Mouse (Mus musculus): Measurements from ENCODE around the gene Gramd1a.

Gramd1a gene

DNA sequence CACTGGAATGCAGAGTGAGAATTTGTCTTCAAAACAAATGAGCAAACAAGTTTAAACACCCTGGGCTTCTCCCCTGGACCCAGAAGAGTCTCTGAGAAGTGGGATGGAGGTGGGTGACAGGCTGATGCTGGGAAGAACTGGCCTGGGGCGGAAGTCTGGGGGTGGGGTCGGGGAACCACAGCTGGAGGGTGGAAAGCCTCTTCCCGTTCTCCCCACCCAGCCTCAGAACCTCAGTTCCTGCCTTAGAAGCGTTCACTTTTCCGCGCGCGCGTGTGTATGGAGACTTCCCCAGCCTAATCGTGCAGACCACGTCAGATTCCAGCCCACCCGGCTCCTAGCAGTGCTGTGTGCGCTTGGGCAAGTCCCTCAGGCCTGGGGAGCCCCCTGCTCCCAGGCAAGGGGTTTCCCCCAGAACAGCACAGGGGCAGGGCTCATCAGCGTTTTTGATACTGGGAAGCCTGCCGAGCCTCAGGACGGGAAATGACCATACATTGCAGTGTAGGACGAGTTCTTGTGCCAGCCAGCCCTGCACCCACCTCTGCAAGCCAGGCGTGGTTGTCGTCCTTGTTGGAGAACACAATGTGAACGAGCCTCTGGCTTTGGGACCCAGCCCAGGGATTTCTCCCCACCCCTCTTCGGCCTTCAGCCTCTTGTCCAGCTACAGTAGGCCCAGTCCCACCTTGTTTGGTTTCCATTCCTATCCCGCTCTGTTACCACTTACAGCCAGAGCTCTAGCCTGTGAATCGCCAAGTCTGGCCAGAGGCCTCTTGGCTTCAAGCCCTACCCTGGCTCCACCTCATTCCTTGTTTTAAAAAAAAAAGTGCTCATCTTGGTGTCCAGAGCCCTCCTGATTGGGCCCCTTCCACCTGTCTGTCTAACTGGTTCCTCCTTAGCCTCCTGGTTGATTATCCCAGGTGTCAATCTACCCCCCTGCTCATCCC is 4.1 kb downstream of the Gramd1a start:
- peak; percentile 52 for DNase-seq (ENCODE audit: low read depth)

GRCm38 (mm10) chr7:31150566-31151300 is 5.0 kb downstream of the Gramd1a start:
- peak; percentile 67 for DNase-seq (ENCODE audit: low read depth)

GRCm38 (mm10) chr7:31149751-31150565 is 5.7 kb downstream of the Gramd1a start:
- DNase-seq (ENCODE audit: low read depth) = no peak

DNA sequence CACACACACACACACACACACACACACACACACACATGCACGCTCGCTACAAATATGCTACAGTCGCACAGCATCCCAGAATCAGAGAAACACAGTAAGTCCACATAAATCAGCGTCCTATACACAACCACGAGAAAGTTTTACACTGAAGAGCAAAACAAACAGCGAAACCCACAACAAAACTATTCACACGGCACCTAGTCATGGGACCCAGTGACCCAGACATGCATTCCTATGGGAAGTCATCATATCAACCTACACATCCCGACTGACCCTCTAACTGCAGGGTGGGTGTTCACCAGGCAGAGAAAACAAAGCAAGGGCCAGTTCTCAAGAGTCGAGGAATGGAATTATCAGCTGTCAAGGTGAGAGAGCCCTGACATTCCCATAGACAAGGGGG is 6.4 kb downstream of the Gramd1a start:
- DNase-seq (ENCODE audit: low read depth) = no peak

DNA sequence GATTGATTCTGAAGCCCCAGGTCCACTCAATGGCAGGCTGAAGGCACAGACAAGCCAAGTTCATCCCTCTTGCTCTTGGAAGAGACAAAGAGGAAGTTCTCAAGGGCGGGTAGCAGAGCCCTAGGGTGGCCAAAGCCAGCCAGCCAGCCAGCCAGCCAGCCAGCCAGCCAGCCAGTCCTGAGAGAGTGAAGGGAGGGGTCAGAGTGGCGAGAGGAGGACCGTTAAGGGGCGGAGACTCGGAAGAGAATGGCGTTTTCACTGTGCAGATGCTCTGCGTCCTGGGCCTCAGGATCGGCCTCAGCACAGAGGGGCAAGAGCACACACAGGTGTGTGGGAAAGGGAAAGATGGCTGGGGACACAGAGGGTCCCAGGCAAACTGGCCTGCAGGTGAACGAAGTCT is 6.9 kb downstream of the Gramd1a start:
- DNase-seq (ENCODE audit: low read depth) = no peak

DNA sequence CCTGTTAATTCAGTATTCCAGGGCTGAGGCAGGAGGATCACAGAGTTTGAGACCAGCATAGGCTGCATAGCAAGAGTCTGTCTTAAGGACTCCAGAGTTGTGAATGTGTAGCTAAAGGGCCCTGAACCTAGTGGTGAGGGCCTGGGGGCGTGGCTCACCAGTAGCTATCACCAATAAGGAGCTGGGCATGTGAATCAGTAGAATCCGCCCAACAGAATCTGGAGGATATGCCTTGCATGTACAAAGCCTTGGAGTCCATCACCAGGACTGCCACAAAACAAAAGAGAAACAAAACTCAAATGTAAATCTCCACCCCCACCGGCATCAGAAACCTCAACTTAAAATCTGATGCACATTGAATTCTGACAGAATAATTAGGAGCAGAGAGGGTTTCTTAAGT is 7.6 kb downstream of the Gramd1a start:
- no peak for DNase-seq (ENCODE audit: low read depth)

DNA sequence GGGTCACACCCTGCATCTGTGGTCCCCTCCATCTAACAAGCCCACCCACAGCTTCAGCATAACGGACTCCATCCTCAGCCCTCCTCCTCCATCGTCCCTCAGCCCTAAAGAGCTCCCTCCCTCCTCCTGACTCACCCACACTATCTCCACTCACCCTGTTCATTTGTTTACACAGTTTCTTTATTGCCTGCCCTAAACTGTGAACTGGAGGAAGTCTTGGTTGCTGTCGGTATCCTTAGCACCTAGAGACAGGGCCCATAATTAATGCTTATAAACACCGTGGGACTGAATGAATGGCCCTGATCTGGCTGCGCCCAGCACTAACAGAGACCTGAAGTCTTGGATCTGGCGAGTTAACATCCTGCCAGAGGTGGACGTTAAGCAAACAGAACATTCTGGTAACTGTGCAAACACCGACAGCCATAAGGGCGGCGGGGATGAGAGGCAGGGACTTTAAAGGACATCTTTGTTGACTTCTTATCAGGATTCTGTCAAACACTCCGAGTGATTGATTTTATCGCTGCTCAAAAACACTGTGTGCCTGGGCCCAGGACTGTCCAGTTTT is 10.0 kb downstream of the Gramd1a start:
- DNase-seq (ENCODE audit: low read depth) = no peak

DNA sequence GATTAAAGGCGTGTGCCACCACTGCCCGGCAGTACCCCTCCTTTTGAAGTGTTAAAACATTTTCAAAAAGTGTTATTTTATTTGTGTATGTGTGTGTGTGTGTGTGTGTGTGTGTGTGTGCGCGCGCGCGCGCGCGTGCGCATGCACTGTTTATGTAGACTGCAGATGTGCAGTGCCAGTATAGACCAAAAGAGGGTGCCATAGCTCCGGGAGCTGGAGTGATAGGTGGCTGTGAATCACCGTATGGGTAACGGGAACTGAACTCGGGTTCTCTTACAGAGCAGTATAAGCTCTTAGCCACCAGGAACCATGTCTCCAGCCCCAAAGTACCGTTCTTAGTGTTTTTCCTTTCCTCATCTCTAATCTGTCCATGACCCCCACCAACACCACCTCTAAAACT is 10.8 kb downstream of the Gramd1a start:
- no peak for DNase-seq (ENCODE audit: low read depth)

GRCm38 (mm10) chr7:31140941-31141340 is 14.8 kb downstream of the Gramd1a start:
- DNase-seq (ENCODE audit: low read depth) = no peak

GRCm38 (mm10) chr7:31140302-31140701 is 15.4 kb downstream of the Gramd1a start:
- no peak for DNase-seq (ENCODE audit: low read depth)

GRCm38 (mm10) chr7:31139765-31140164 is 15.9 kb downstream of the Gramd1a start:
- no peak for DNase-seq (ENCODE audit: low read depth)

DNA sequence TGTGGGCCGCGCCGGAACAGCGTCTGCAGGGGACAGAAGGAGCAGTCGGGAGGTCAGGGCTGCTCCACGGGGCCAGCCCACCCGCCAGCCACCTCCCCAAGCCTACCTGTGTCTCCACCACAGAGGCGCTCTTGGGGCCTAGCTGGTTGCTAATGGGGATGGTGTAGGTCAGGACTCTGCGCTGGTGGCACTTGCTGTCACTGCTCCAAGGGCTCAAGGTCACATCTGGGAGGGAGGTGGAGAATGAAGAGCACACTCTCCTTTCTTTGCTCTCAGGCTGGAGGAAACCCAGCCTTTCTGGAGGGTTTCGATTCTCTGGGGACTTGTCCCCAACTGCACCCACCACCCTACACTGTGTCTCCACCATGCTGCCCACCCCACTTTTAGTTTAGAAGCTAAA is 20.0 kb downstream of the Gramd1a start:
- no peak for DNase-seq (ENCODE audit: low read depth)

DNA sequence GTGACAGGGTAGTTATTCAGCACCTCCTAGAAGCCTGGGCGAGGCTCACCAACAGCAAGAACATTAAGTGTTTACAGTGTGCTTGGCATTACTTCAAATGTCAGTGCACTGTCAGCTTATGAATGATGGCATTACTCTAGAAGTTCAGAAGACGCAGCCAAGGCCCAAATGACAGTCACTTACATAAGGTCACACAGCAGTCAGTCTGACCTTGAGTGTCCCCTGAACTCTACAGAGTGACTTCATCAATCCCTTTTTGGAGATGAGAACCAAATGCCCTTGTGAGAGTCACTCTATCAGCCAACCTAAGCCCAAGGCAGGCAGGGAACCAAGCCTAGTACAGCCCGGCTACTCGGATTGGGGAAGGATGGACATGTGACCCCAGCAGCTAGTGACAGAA is 23.8 kb downstream of the Gramd1a start:
- DNase-seq (ENCODE audit: low read depth) = no peak

DNA sequence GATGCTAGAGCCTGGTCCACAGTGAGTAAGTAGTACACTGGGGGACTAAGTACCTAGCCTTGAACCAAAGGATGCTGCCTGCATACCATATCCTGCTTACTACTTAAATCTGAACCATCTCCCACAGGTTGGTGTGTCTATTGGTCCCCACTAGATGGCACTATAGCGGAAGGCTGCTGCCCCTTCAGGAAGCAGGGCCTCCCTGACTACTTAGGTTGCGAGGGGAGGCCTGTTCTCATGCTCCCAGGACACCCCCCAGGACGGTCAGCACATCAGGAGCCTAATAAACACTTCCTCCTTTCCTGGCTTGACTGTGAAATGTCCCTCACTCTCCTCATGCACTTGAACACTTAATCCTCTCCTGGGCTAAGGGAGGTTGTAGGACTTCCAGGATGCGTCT is 24.9 kb downstream of the Gramd1a start:
- peak; percentile 23 for DNase-seq (ENCODE audit: low read depth)

DNA sequence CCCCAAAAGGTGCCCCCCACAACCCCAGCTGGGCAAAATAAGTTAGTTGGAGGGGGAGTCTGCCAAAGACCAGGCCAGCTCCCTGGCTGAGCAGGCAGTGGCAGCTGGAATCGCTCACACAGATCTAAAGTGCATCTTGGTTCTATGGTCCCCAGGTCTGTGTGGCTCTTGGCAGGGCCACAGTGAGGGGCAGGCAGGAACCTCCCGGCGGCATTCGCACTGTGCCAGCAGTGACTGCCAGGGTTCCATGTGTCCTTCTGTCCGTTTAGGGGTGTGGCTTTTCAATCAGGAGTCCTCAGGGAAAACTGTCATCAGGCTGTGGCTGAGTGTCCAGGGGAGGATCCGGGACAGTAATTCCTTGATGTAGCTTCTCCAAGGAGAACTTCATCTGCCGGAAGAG is 25.5 kb downstream of the Gramd1a start:
- no peak for DNase-seq (ENCODE audit: low read depth)

DNA sequence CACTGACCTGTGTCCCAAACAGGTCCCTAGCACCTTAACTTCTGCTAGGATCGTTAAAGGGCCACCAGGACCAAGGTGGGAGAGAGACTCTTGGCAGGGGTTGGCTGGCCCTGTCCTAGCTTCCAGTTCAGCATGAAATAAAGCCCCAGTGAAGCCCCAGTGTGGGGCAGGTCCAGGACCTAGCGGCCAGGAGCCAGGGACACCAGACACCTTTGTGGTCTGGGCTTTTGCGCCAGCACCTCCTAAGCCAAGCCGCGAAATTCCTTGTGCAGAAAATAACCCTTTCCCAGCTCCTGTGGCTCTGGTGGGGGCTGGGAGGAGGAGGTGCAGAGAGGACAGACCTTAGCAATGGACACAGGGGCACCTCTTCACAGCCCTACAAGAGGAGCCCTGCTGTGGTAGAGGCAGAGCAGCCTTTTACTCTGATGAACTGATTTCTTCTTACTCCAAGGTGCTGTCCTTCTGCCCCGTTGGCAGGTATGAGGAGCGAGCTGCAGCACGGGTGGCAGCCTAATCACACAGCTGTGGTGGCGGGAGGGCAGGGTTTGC is 27.5 kb downstream of the Gramd1a start:
- peak; percentile 36 for DNase-seq (ENCODE audit: low read depth)

- DNase-seq (ENCODE audit: low read depth) = peak; percentile 34
Observed at GRCm38 (mm10) chr7:31126851-31127724, 28.6 kb downstream of the Gramd1a start, which contains the start of gene Scn1b. TSS of gene Scn1b (minus strand) at chr7:31127003.

GRCm38 (mm10) chr7:31126211-31126751 is 29.4 kb downstream of the Gramd1a start:
- DNase-seq (ENCODE audit: low read depth) = no peak

DNA sequence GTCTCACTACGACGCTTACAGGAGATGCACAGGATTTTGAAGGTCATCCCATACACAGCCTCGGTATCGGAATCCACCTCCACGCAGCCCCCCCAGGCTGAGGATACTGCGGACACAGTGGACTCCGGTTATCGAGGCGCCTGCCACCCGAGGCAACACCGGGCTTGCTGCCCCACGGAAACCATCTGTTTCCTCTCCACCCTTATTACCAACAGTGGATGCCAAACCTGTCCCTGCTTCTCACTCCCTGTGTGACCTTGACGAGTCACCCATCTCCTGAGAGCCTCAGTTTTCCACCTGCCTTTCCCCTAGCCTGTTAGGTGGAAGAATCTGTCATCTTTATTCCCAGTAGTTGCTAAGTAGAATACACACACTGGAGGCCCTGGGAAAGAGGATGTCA is 30.6 kb downstream of the Gramd1a start:
- DNase-seq (ENCODE audit: low read depth) = no peak

DNA sequence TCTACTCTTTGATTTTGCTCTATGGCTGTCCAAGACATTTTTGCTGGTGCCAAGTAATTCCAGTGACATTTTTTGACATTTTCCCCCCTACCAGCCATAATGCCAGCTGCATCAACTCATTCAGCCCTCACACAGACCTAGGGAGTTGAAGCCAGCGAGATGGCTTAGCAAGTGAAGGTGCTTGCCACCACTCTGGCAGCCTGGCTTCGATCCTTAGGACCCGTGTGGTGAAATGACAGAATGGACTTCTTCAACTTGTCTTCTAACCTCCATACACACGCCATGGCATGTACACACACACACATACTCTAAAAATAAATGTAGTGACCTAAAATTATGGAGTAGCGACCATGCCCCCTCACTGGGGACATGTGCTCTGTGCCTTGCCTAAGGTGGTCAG is 31.3 kb downstream of the Gramd1a start:
- no peak for DNase-seq (ENCODE audit: low read depth)

Data from fibroblast of lung, adult 2 months (primary cell).